Comparison of ENCODE assay signal across 13 mouse cellular contexts in genomic region chr4:87402173-87402556, GRCm38 (mm10).
DNase-seq lines count a peak whose midpoint lies in the region; ATAC-seq and TF ChIP-seq lines count a peak whose summit lies in the region.
"Had no signal": no experiment of that assay in that cellular context is flagged by ENCODE, and none has a peak within 500 bp of the region (broad histone marks: within the 10 kb centered on the region; RNA-seq: fewer than 3 reads in every experiment).

No protein-coding gene starts in this region.

- H3K4me3 ChIP-seq in heart, embryonic 16.5 days (ENCODE audit: low read length) = no peak overlapping the region
- H3K4me3 ChIP-seq in heart, embryonic 10.5 days = no peak overlapping the region
- H3K4me3 ChIP-seq in lung, postnatal 0 days (ENCODE audit: low read depth, low read length) = no peak overlapping the region
- no peak overlapping the region for H3K4me3 ChIP-seq in lung, adult 2 months (replicated peaks; ENCODE audit: extremely low read depth, low read depth, low read length)
- no peak overlapping the region for H3K4me3 ChIP-seq in embryonic facial prominence, embryonic 13.5 days
- H3K4me3 ChIP-seq in midbrain, embryonic 16.5 days (ENCODE audit: low read depth, low read length) = peak overlapping the region; percentile 20; the same call in 1 of the 2 replicates
- H3K4me3 ChIP-seq in gastrocnemius, adult 2 months = no peak overlapping the region
- H3K4me3 ChIP-seq: forebrain, embryonic 13.5 days; midbrain, embryonic 12.5 days had no signal

- TF ChIP-seq CTCF in lung, postnatal 0 days (IDR thresholded peaks at IDR 0.05) = no peak
- TF ChIP-seq CTCF in lung, adult 2 months (IDR thresholded peaks at IDR 0.05; ENCODE audit: insufficient read depth, low read length) = no peak
- TF ChIP-seq CTCF in gastrocnemius, adult 2 months (IDR thresholded peaks at IDR 0.05) = no peak

- 0 out of 2 replicates have a peak, but pooled peaks cover 2% of the 10 kb centered on the region for H3K9me3 ChIP-seq in heart, embryonic 16.5 days (replicated peaks; ENCODE audit: control insufficient read depth, low read length)
- H3K9me3 ChIP-seq in heart, embryonic 10.5 days = no peaks in the 10 kb centered on the region
- H3K9me3 ChIP-seq in lung, postnatal 0 days (ENCODE audit: low read length) = no peaks in the 10 kb centered on the region
- H3K9me3 ChIP-seq in embryonic facial prominence, embryonic 13.5 days = no peaks in the 10 kb centered on the region
- no peaks in the 10 kb centered on the region for H3K9me3 ChIP-seq in midbrain, embryonic 16.5 days (replicated peaks; ENCODE audit: control insufficient read depth, low read length, poor library complexity, severe bottlenecking)
- H3K9me3 ChIP-seq: forebrain, embryonic 13.5 days; midbrain, embryonic 12.5 days; neural tube, embryonic 15.5 days had no signal

- DNase-seq in heart, embryonic 10.5 days (ENCODE audit: low spot score) = no peak
- DNase-seq in lung, postnatal 0 days (ENCODE audit: low spot score) = peak; percentile 6
- no peak for DNase-seq in lung, adult 2 months
- DNase-seq in gastrocnemius, adult 2 months = no peak
- no peak for DNase-seq in spleen, adult 12 weeks (ENCODE audit: low spot score)
- DNase-seq: kidney, adult 18-20 months had no signal

- intact Hi-C loops in gastrocnemius, adult 2 months (cut with DNase I) = no loop called here

- 63% methylated on average over 7 of the region's 7 CpGs for WGBS in heart, embryonic 16.5 days
- 75% methylated on average over 7 of the region's 7 CpGs for WGBS in heart, embryonic 10.5 days
- whole genome bisulfite sequencing in lung, postnatal 0 days = 42% methylated on average over 7 of the region's 7 CpGs
- WGBS in lung, adult 2 months = 44% methylated on average over 7 of the region's 7 CpGs
- WGBS in embryonic facial prominence, embryonic 13.5 days = 57% methylated on average over 7 of the region's 7 CpGs
- WGBS in midbrain, embryonic 16.5 days = 39% methylated on average over 7 of the region's 7 CpGs

- no peak for TF ChIP-seq POLR2A in lung, adult 2 months (IDR thresholded peaks at IDR 0.05; ENCODE audit: borderline replicate concordance, extremely low read depth, low read depth, low read length)

- no peak overlapping the region for H3K27ac ChIP-seq in heart, embryonic 16.5 days (ENCODE audit: low read length)
- H3K27ac ChIP-seq in heart, embryonic 10.5 days = no peak overlapping the region
- no peak overlapping the region for H3K27ac ChIP-seq in lung, postnatal 0 days (ENCODE audit: low read length)
- peak overlapping the region; percentile 45; the same call in 1 of the 2 replicates for H3K27ac ChIP-seq in embryonic facial prominence, embryonic 13.5 days
- H3K27ac ChIP-seq in midbrain, embryonic 16.5 days (ENCODE audit: low read length) = no peak overlapping the region; the same call in 1 of the 2 replicates
- no peak overlapping the region for H3K27ac ChIP-seq in gastrocnemius, adult 2 months

- no peaks in the 10 kb centered on the region for H3K27me3 ChIP-seq in heart, embryonic 16.5 days (ENCODE audit: control insufficient read depth, insufficient read depth, low read length)
- H3K27me3 ChIP-seq in heart, embryonic 10.5 days (ENCODE audit: insufficient read depth, poor library complexity, severe bottlenecking) = no peaks in the 10 kb centered on the region
- H3K27me3 ChIP-seq in lung, postnatal 0 days (replicated peaks; ENCODE audit: insufficient read depth, low read length) = no peaks in the 10 kb centered on the region
- H3K27me3 ChIP-seq in embryonic facial prominence, embryonic 13.5 days = no peaks in the 10 kb centered on the region
- H3K27me3 ChIP-seq in midbrain, embryonic 16.5 days (ENCODE audit: control insufficient read depth, insufficient read depth, low read depth, low read length) = no peaks in the 10 kb centered on the region
- H3K27me3 ChIP-seq: CH12.LX; forebrain, embryonic 13.5 days; midbrain, embryonic 12.5 days; neural tube, embryonic 15.5 days had no signal

- no peak overlapping the region for H3K9ac ChIP-seq in heart, embryonic 16.5 days (ENCODE audit: low read length)
- no peak overlapping the region for H3K9ac ChIP-seq in lung, postnatal 0 days (replicated peaks; ENCODE audit: low read depth)
- H3K9ac ChIP-seq in embryonic facial prominence, embryonic 13.5 days = no peak overlapping the region
- no peak overlapping the region for H3K9ac ChIP-seq in midbrain, embryonic 16.5 days (ENCODE audit: low read depth, low read length)
- H3K9ac ChIP-seq: forebrain, embryonic 13.5 days; midbrain, embryonic 12.5 days; neural tube, embryonic 15.5 days had no signal

- peak overlapping the region; percentile 61 for H3K4me2 ChIP-seq in heart, embryonic 16.5 days (ENCODE audit: low read depth, low read length)
- H3K4me2 ChIP-seq in lung, postnatal 0 days (replicated peaks; ENCODE audit: low read depth, low read length) = no peak overlapping the region; the same call in 1 of the 2 replicates
- H3K4me2 ChIP-seq in embryonic facial prominence, embryonic 13.5 days = peak overlapping the region; percentile 34; the same call in 1 of the 2 replicates
- H3K4me2 ChIP-seq in midbrain, embryonic 16.5 days (ENCODE audit: low read length) = no peak overlapping the region; the same call in 1 of the 2 replicates

- ATAC-seq in heart, embryonic 16.5 days (replicated peaks; ENCODE audit: extremely low read depth, insufficient read depth, low FRiP score) = no peak
- ATAC-seq in lung, postnatal 0 days = peak; percentile 38; the same call in 1 of the 2 replicates
- no peak for ATAC-seq in embryonic facial prominence, embryonic 13.5 days (ENCODE audit: insufficient number of reproducible peaks, insufficient read depth, low FRiP score, low TSS enrichment, low read depth)
- peak; percentile 27; the same call in 1 of the 2 replicates for ATAC-seq in midbrain, embryonic 16.5 days

- peaks cover 5% of the 10 kb centered on the region; the same call in 1 of the 2 replicates for H3K4me1 ChIP-seq in heart, embryonic 16.5 days (ENCODE audit: control insufficient read depth, insufficient read depth, low read length)
- H3K4me1 ChIP-seq in heart, embryonic 10.5 days = peaks cover 8% of the 10 kb centered on the region
- H3K4me1 ChIP-seq in lung, postnatal 0 days (ENCODE audit: insufficient read depth, low read depth, low read length) = no peaks in the 10 kb centered on the region
- H3K4me1 ChIP-seq in lung, adult 2 months (ENCODE audit: control insufficient read depth, insufficient read depth, low read length) = peaks cover 9% of the 10 kb centered on the region
- peaks cover 25% of the 10 kb centered on the region for H3K4me1 ChIP-seq in embryonic facial prominence, embryonic 13.5 days
- H3K4me1 ChIP-seq in midbrain, embryonic 16.5 days (ENCODE audit: control insufficient read depth, insufficient read depth, low read length) = peaks cover 13% of the 10 kb centered on the region

- no peaks in the 10 kb centered on the region for H3K36me3 ChIP-seq in heart, embryonic 16.5 days (ENCODE audit: control insufficient read depth, insufficient read depth)
- no peaks in the 10 kb centered on the region for H3K36me3 ChIP-seq in heart, embryonic 10.5 days
- no peaks in the 10 kb centered on the region for H3K36me3 ChIP-seq in lung, postnatal 0 days (ENCODE audit: insufficient read depth, low read length)
- H3K36me3 ChIP-seq in embryonic facial prominence, embryonic 13.5 days = no peaks in the 10 kb centered on the region
- H3K36me3 ChIP-seq in midbrain, embryonic 16.5 days (ENCODE audit: control insufficient read depth, insufficient read depth, low read length) = no peaks in the 10 kb centered on the region
- H3K36me3 ChIP-seq: midbrain, embryonic 12.5 days; neural tube, embryonic 15.5 days had no signal

- TF ChIP-seq EP300 in lung, postnatal 0 days (IDR thresholded peaks at IDR 0.05) = no peak

Comparison
In these comparisons a context has a peak if more than half of its experiments do, and no peak if none do; other contexts are left out.
1. ATAC-seq: peak in lung, postnatal 0 days (single experiment) and midbrain, embryonic 16.5 days (single experiment); none in heart, embryonic 16.5 days (single experiment) and embryonic facial prominence, embryonic 13.5 days (single experiment).
2. H3K4me2 ChIP-seq: peak in heart, embryonic 16.5 days (single experiment) and embryonic facial prominence, embryonic 13.5 days (single experiment); none in lung, postnatal 0 days (single experiment) and midbrain, embryonic 16.5 days (single experiment).